Mouse (Mus musculus) liver, embryonic 11.5 days (tissue): Measurements from ENCODE around the gene Arhgap24. TPM values are rescaled to one million over a fixed set of nuclear protein-coding genes. Genes with fewer than 3 reads are reported as not detected.
"Not testable (repeated sequence)": the region's sequence is repeated elsewhere in the genome, so short reads cannot be mapped to it uniquely, and the experiment has no call there.

ENCODE experiments used
- ATAC-seq: fragments of 200-750 bp; cut with Nextera tagmentation; replicated peaks from 2 replicates; pipeline ENCODE4 v1.8.0; 2017; ENCODE audit warnings: moderate number of reproducible peaks, mild to moderate bottlenecking, moderate TSS enrichment, moderate library complexity; ENCODE audit not compliant: low FRiP score
- DNase-seq: peaks from one replicate; pipeline ENCODE4 v3.0.0-alpha.2; 2017; ENCODE audit warnings: low spot score
- H3K27ac ChIP-seq: fragments of 300-500 bp; sonication (generic); 2 replicates; pipeline ENCODE4 v1.5.1; 2014; ENCODE audit warnings: mild to moderate bottlenecking, low read depth, low read length, control low read depth
- H3K27me3 ChIP-seq: fragments of 300-500 bp; sonication (generic); replicated peaks from 2 replicates; pipeline ENCODE4 v1.6.1; 2014; ENCODE audit warnings: low read length, mixed read lengths; ENCODE audit not compliant: control insufficient read depth, insufficient read depth
- H3K36me3 ChIP-seq: fragments of 300-500 bp; sonication (generic); 2 replicates; pipeline ENCODE4 v1.6.1; 2014; ENCODE audit warnings: mild to moderate bottlenecking, low read length, moderate library complexity, mixed read lengths; ENCODE audit not compliant: control insufficient read depth, insufficient read depth
- H3K4me1 ChIP-seq: fragments of 300-500 bp; sonication (generic); replicated peaks from 2 replicates; pipeline ENCODE4 v1.6.1; 2014; ENCODE audit warnings: low read length, mixed read lengths; ENCODE audit not compliant: control insufficient read depth, insufficient read depth
- H3K4me2 ChIP-seq: fragments of 300-500 bp; sonication (generic); 2 replicates; pipeline ENCODE4 v1.6.1; 2014; ENCODE audit warnings: mild to moderate bottlenecking, control low read depth, moderate library complexity
- H3K4me3 ChIP-seq: fragments of 300-500 bp; sonication (generic); 2 replicates; pipeline ENCODE4 v1.5.1; 2014; ENCODE audit warnings: low read depth, low read length, control low read depth
- H3K9ac ChIP-seq: fragments of 300-500 bp; sonication (generic); 2 replicates; pipeline ENCODE4 v1.6.1; 2014; ENCODE audit warnings: low read depth, low read length, control low read depth
- H3K9me3 ChIP-seq: fragments of 300-500 bp; sonication (generic); 2 replicates; pipeline ENCODE4 v1.6.1; 2016; ENCODE audit warnings: low read length, inconsistent platforms, mixed read lengths; ENCODE audit not compliant: control insufficient read depth
- WGBS: fragments of 180-500 bp; shearing (Covaris S2); extraction: QIAGEN DNeasy Blood & Tissue Kit; methylation state at CpG from one replicate; pipeline ENCODE4 v1.1.7; 2014; 5-methylcytosine and 5-hydroxymethylcytosine counted together
- polyA plus RNA-seq: library from polyadenylated mRNA; unstranded; fragments of >200 nt; fragmentation: Nextera tagmentation; extraction: Ambion mirVana; gene quantifications from 2 replicates; pipeline ENCODE4 v1.2.1, GENCODE M21; 2014

The Arhgap24 gene
- polyA plus RNA-seq, 1 experiment from 2014 or later, result 5.3 TPM

GRCm38 (mm10) chr5:102904066-102904465, 422.9 kb downstream of the Arhgap24 start:
- 71% methylated on average over 12 of the region's 12 CpGs for WGBS
- no peak overlapping the region for H3K4me3 ChIP-seq
- H3K4me2 ChIP-seq, result no peak overlapping the region
- H3K36me3 ChIP-seq, result no peaks in the 10 kb centered on the region
- DNase-seq (no peak), ATAC-seq (no peak)
- no peak overlapping the region for H3K9ac ChIP-seq
- no peak overlapping the region for H3K27ac ChIP-seq
- H3K4me1 ChIP-seq, result no peaks in the 10 kb centered on the region
- H3K9me3 ChIP-seq, result no peaks in the 10 kb centered on the region
- no peaks in the 10 kb centered on the region for H3K27me3 ChIP-seq

GRCm38 (mm10) chr5:102905441-102906211, 424.4 kb downstream of the Arhgap24 start:
- ATAC-seq (no peak), DNase-seq (no peak)
- 45% methylated on average over 13 of the region's 13 CpGs for WGBS

GRCm38 (mm10) chr5:102920199-102920598, 439.0 kb downstream of the Arhgap24 start:
- Histone ChIP-seq H3K9ac (no peak overlapping the region), H3K27me3 (no peaks in the 10 kb centered on the region), H3K4me1 (no peaks in the 10 kb centered on the region), H3K9me3 (no peaks in the 10 kb centered on the region), H3K4me3 (no peak overlapping the region), H3K4me2 (no peak overlapping the region), H3K27ac (no peak overlapping the region), H3K36me3 (no peaks in the 10 kb centered on the region)
- DNase-seq (no peak), ATAC-seq (no peak)
- 87% methylated on average over 2 of the region's 2 CpGs for WGBS

More at GRCm38 (mm10) chr5:102905441-102906211, 424.4 kb downstream of the Arhgap24 start:
- no peaks in the 10 kb centered on the region for H3K36me3 ChIP-seq
- H3K27me3 ChIP-seq, result no peaks in the 10 kb centered on the region
- no peak overlapping the region for H3K27ac ChIP-seq
- no peak overlapping the region for H3K4me3 ChIP-seq
- H3K4me1 ChIP-seq, result no peaks in the 10 kb centered on the region
- no peaks in the 10 kb centered on the region for H3K9me3 ChIP-seq
- H3K9ac ChIP-seq, result no peak overlapping the region
- no peak overlapping the region for H3K4me2 ChIP-seq

DNA sequence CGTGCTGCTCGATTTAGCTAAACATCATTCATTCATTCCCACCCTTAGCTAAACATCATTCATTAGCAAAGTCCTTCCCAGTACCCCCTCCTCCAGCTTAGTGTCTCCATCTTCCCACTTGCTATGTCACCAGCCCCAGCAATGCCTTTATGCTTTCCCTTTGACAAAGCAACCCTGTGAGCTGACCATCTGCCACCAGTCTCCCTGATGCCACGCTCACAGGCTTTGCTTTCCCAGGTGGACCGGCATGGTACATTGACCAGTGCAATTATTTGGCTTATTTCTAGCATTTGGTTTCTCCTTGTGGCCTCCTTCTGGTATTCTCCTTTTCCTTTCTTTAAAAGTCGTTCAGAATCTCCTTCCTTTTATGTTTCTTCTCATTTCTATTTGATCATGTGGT, 445.6 kb downstream of the Arhgap24 start:
- H3K4me1 ChIP-seq, result no peaks in the 10 kb centered on the region
- no peak overlapping the region for H3K4me3 ChIP-seq
- 80% methylated on average over 5 of the region's 5 CpGs for WGBS
- no peak overlapping the region for H3K4me2 ChIP-seq
- no peak for DNase-seq
- no peaks in the 10 kb centered on the region for H3K36me3 ChIP-seq
- H3K9ac ChIP-seq, result no peak overlapping the region
- no peaks in the 10 kb centered on the region for H3K27me3 ChIP-seq
- no peak for ATAC-seq
- no peaks in the 10 kb centered on the region for H3K9me3 ChIP-seq
- no peak overlapping the region for H3K27ac ChIP-seq

GRCm38 (mm10) chr5:102930161-102930560, 449.0 kb downstream of the Arhgap24 start:
- no peak overlapping the region for H3K4me3 ChIP-seq
- no peak overlapping the region for H3K9ac ChIP-seq
- H3K4me1 ChIP-seq, result no peaks in the 10 kb centered on the region
- no peaks in the 10 kb centered on the region for H3K36me3 ChIP-seq
- ATAC-seq, result no peak
- no peaks in the 10 kb centered on the region for H3K9me3 ChIP-seq
- WGBS, result 70% methylated on average over 6 of the region's 6 CpGs
- no peak overlapping the region for H3K27ac ChIP-seq
- H3K27me3 ChIP-seq, result no peaks in the 10 kb centered on the region
- H3K4me2 ChIP-seq, result no peak overlapping the region
- no peak for DNase-seq

- not testable (repeated sequence) for H3K4me3 ChIP-seq, H3K4me1 ChIP-seq, ATAC-seq, H3K9me3 ChIP-seq, H3K4me2 ChIP-seq, H3K9ac ChIP-seq, H3K36me3 ChIP-seq, H3K27ac ChIP-seq, H3K27me3 ChIP-seq, DNase-seq
- WGBS, result 77% methylated on average over 17 of the region's 17 CpGs
These were observed 462.9 kb downstream of the Arhgap24 start for GRCm38 (mm10) chr5:102943864-102944630.

- Histone ChIP-seq H3K27ac (no peak overlapping the region), H3K36me3 (no peaks in the 10 kb centered on the region), H3K4me3 (no peak overlapping the region), H3K4me2 (no peak overlapping the region), H3K9ac (no peak overlapping the region), H3K4me1 (no peaks in the 10 kb centered on the region), H3K9me3 (no peaks in the 10 kb centered on the region), H3K27me3 (no peaks in the 10 kb centered on the region)
- 73% methylated on average over 8 of the region's 8 CpGs for WGBS
- ATAC-seq, result no peak
- no peak for DNase-seq
These were observed 465.4 kb downstream of the Arhgap24 start for GRCm38 (mm10) chr5:102946625-102947024.

DNA sequence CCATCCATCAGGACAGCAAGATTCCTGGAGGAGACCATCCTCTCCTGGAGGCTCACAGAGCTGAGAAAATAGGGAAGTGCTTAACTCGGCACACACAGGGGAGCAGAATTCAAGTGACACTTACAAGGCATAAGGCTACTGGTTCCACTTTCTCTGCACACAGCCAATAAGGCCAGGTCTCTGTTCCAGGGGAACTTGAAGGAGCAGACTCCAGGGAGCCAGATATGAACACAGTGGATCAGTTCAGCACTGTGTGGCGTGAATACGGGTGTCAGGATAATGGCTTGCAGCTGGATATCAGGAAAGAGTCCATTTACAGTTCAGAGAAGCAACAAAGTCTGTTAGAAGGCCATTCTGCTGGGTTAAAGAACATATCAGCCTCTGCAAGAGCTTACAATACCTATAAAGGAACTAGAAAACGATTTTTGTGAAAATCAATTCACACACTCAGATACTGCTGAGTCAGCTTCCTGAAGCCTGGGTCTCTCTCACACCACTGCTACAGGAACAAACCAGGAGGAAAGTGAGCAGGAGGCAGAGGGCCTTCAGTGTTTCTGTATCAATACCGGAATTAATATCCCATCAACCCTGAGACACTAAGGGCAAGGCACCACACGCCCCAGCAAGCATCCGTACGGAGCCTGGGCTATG, 466.0 kb downstream of the Arhgap24 start:
- 73% methylated on average over 8 of the region's 8 CpGs for WGBS
- no peak overlapping the region for H3K4me3 ChIP-seq
- H3K4me2 ChIP-seq, result no peak overlapping the region
- H3K27ac ChIP-seq, result no peak overlapping the region
- no peak for ATAC-seq
- H3K4me1 ChIP-seq, result no peaks in the 10 kb centered on the region
- H3K36me3 ChIP-seq, result no peaks in the 10 kb centered on the region
- H3K27me3 ChIP-seq, result no peaks in the 10 kb centered on the region
- no peaks in the 10 kb centered on the region for H3K9me3 ChIP-seq
- H3K9ac ChIP-seq, result no peak overlapping the region
- DNase-seq, result no peak
